Mouse (Mus musculus): Measurements from ENCODE around the gene Pigk. TPM values are rescaled to one million over a fixed set of nuclear protein-coding genes. Genes with fewer than 3 reads are reported as not detected.

Gene Pigk
- polyA plus RNA-seq, 1 experiment, result 3.9 TPM

- 87% methylated on average over 3 of the region's 3 CpGs for WGBS
Measured at GRCm38 (mm10) chr3:152842648-152843047, 128.7 kb downstream of the Pigk start.

DNA sequence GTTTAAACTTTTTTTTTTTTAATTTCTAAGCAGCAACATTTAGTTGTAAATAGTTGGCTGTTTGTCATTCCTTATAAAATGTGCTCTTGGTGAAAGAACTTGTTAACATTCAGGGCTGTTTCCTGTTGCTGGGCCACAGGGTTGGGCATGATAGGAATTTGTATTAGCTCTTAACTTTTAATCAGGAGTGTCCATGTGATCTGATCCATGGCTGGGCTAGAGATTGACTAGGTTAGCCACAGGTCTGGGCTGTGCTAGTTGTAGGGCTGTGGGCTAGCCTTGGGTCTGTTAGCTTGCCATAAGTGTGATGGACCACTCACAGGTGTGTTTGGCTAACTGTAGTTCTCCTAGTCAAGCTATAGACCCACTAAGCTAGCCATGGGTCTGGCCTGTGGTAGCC lies 130.0 kb downstream of the Pigk start:
- H3K4me3 ChIP-seq (ENCODE audit: low read depth, low read length), result no peak overlapping the region
- no peaks in the 10 kb centered on the region for H3K36me3 ChIP-seq (ENCODE audit: control insufficient read depth, insufficient read depth, low read length)
- no peaks in the 10 kb centered on the region for H3K4me1 ChIP-seq (ENCODE audit: control insufficient read depth, insufficient read depth, insufficient read length, low read length)
- no peak for TF ChIP-seq POLR2A (IDR thresholded peaks at IDR 0.05; ENCODE audit: low read depth, low read length)
- no peak for TF ChIP-seq CTCF (IDR thresholded peaks at IDR 0.05; ENCODE audit: extremely low read depth, insufficient read length, insufficient replicate concordance, low read depth, low read length)
- no peak overlapping the region for H3K27ac ChIP-seq (ENCODE audit: insufficient read depth, low read depth, low read length)
- H3K27me3 ChIP-seq (ENCODE audit: control insufficient read depth, insufficient read depth, low read length), result no peaks in the 10 kb centered on the region

More at GRCm38 (mm10) chr3:152842648-152843047, 128.7 kb downstream of the Pigk start:
- Histone ChIP-seq H3K4me1 (ENCODE audit: control insufficient read depth, insufficient read depth, insufficient read length, low read length) (no peaks in the 10 kb centered on the region), H3K27ac (ENCODE audit: insufficient read depth, low read depth, low read length) (no peak overlapping the region), H3K36me3 (ENCODE audit: control insufficient read depth, insufficient read depth, low read length) (no peaks in the 10 kb centered on the region), H3K27me3 (ENCODE audit: control insufficient read depth, insufficient read depth, low read length) (no peaks in the 10 kb centered on the region), H3K4me3 (ENCODE audit: low read depth, low read length) (no peak overlapping the region)
- TF ChIP-seq CTCF (IDR thresholded peaks at IDR 0.05; ENCODE audit: extremely low read depth, insufficient read length, insufficient replicate concordance, low read depth, low read length), result no peak
- TF ChIP-seq POLR2A (IDR thresholded peaks at IDR 0.05; ENCODE audit: low read depth, low read length), result no peak

GRCm38 (mm10) chr3:152855006-152855614 lies 141.2 kb downstream of the Pigk start:
- no peaks in the 10 kb centered on the region for H3K27me3 ChIP-seq (ENCODE audit: control insufficient read depth, insufficient read depth, low read length)
- no peak for TF ChIP-seq CTCF (IDR thresholded peaks at IDR 0.05; ENCODE audit: extremely low read depth, insufficient read length, insufficient replicate concordance, low read depth, low read length)
- H3K36me3 ChIP-seq (ENCODE audit: control insufficient read depth, insufficient read depth, low read length), result no peaks in the 10 kb centered on the region
- WGBS, result 74% methylated on average over 12 of the region's 12 CpGs
- no peak overlapping the region for H3K27ac ChIP-seq (ENCODE audit: insufficient read depth, low read depth, low read length)
- H3K4me3 ChIP-seq (ENCODE audit: low read depth, low read length), result no peak overlapping the region
- H3K4me1 ChIP-seq (ENCODE audit: control insufficient read depth, insufficient read depth, insufficient read length, low read length), result no peaks in the 10 kb centered on the region

DNA sequence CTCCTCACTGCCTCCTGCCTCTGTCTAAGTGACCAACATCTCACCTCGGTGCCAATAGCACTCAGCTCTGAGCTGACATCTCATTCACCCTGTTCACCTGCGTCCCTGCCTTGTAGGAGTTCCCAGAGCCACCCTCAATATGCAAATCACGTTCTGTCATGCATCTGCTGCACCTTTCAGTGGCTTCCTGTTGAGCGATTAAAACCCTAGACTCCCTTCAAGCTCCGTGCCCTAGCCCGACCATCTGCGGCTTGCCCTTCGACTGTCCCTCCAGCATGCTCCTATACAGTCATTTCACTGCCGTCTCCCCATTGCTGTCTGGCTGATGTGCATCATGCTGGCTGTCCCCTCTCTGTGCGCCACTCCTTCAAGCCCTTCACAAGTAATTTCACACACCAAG lies 142.2 kb downstream of the Pigk start:
- Histone ChIP-seq H3K27me3 (ENCODE audit: control insufficient read depth, insufficient read depth, low read length) (no peaks in the 10 kb centered on the region), H3K27ac (ENCODE audit: insufficient read depth, low read depth, low read length) (no peak overlapping the region), H3K4me3 (ENCODE audit: low read depth, low read length) (no peak overlapping the region), H3K36me3 (ENCODE audit: control insufficient read depth, insufficient read depth, low read length) (no peaks in the 10 kb centered on the region), H3K4me1 (ENCODE audit: control insufficient read depth, insufficient read depth, insufficient read length, low read length) (no peaks in the 10 kb centered on the region)
- 62% methylated on average over 10 of the region's 10 CpGs for WGBS
- no peak for TF ChIP-seq CTCF (IDR thresholded peaks at IDR 0.05; ENCODE audit: extremely low read depth, insufficient read length, insufficient replicate concordance, low read depth, low read length)
- TF ChIP-seq POLR2A (IDR thresholded peaks at IDR 0.05; ENCODE audit: low read depth, low read length), result no peak

GRCm38 (mm10) chr3:152861450-152861849 lies 147.6 kb downstream of the Pigk start:
- H3K36me3 ChIP-seq (ENCODE audit: control insufficient read depth, insufficient read depth, low read length), result no peaks in the 10 kb centered on the region
- no peaks in the 10 kb centered on the region for H3K27me3 ChIP-seq (ENCODE audit: control insufficient read depth, insufficient read depth, low read length)
- H3K27ac ChIP-seq (ENCODE audit: insufficient read depth, low read depth, low read length), result no peak overlapping the region
- WGBS, result 72% methylated on average over 4 of the region's 4 CpGs
- H3K4me3 ChIP-seq (ENCODE audit: low read depth, low read length), result no peak overlapping the region
- H3K4me1 ChIP-seq (ENCODE audit: control insufficient read depth, insufficient read depth, insufficient read length, low read length), result no peaks in the 10 kb centered on the region
- no peak for TF ChIP-seq POLR2A (IDR thresholded peaks at IDR 0.05; ENCODE audit: low read depth, low read length)
- TF ChIP-seq CTCF (IDR thresholded peaks at IDR 0.05; ENCODE audit: extremely low read depth, insufficient read length, insufficient replicate concordance, low read depth, low read length), result no peak

DNA sequence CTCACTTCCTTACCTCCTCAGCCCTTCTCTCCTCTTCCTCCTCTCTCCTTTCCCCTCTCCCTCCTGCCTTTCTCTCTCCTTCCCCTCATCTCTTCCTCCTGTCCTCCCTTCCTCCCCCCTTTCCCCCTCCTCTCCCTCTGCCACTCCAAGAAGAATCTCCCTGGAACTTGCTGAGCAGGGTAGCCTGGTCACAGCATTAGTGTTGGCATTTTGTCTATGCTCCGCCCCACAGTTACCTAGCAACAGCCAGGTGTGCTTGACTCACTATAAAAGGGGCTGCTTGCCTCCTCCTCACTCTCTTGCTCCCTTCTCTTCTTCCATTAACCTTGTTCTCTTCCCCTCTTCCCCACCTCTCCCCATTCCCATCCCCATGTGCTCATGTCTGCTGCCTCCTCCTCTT lies 148.1 kb downstream of the Pigk start:
- TF ChIP-seq CTCF (IDR thresholded peaks at IDR 0.05; ENCODE audit: extremely low read depth, insufficient read length, insufficient replicate concordance, low read depth, low read length), result no peak
- no peak for TF ChIP-seq POLR2A (IDR thresholded peaks at IDR 0.05; ENCODE audit: low read depth, low read length)
- Histone ChIP-seq H3K4me1 (ENCODE audit: control insufficient read depth, insufficient read depth, insufficient read length, low read length) (no peaks in the 10 kb centered on the region), H3K27me3 (ENCODE audit: control insufficient read depth, insufficient read depth, low read length) (no peaks in the 10 kb centered on the region), H3K4me3 (ENCODE audit: low read depth, low read length) (no peak overlapping the region), H3K36me3 (ENCODE audit: control insufficient read depth, insufficient read depth, low read length) (no peaks in the 10 kb centered on the region), H3K27ac (ENCODE audit: insufficient read depth, low read depth, low read length) (no peak overlapping the region)
- WGBS, result 33% methylated on average over 1 of the region's 1 CpGs

DNA sequence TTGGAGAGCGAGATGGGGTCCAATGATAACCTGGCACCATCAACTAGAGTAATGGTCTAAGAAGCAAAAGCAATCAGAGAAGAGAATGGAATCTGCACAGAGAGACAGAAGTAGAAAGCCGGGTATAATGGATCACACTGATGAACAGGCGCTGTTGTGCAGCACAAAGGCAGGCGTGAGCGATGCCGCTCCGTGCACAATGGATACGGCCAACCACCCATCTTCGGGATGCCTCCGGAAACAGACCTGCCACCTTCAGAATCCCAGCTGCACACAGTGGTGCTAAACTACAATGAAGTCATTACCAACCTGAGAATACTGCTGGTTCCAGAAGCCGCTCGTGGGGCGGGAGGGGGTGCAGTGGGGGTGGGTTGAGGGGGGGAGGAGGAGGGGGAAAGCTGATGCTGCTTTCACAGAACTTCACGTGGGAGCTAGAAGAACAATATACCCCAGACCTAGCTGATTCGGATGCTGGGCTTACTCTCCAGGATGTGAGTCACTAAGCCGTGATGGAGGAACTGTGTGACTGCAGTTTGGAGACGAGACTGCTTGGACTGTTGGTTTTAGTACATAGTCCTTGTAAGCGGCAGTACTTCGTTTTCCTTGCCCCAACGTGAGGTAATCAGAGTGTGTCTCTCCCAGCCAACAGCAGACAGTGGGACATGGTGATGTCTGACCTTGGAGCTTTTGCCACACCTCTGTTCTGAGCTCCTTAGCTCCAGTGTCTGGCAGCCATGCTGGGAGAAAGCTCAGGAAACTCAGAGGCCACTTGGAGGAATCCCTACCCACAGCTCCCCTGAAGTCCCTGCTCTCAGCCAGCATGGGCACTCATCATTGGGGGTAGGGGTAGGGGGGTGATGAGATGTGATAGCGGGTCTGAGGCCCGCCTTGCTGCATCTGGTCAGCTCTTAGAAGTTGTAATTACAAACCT lies 152.4 kb downstream of the Pigk start:
- TF ChIP-seq CTCF (IDR thresholded peaks at IDR 0.05; ENCODE audit: extremely low read depth, insufficient read length, insufficient replicate concordance, low read depth, low read length), result no peak
- TF ChIP-seq POLR2A (IDR thresholded peaks at IDR 0.05; ENCODE audit: low read depth, low read length), result no peak
- Histone ChIP-seq H3K4me3 (ENCODE audit: low read depth, low read length) (no peak overlapping the region), H3K27ac (ENCODE audit: insufficient read depth, low read depth, low read length) (no peak overlapping the region), H3K36me3 (ENCODE audit: control insufficient read depth, insufficient read depth, low read length) (no peaks in the 10 kb centered on the region), H3K27me3 (ENCODE audit: control insufficient read depth, insufficient read depth, low read length) (no peaks in the 10 kb centered on the region), H3K4me1 (ENCODE audit: control insufficient read depth, insufficient read depth, insufficient read length, low read length) (no peaks in the 10 kb centered on the region)
- 81% methylated on average over 22 of the region's 22 CpGs for WGBS
